Mouse (Mus musculus): ENCODE results near the gene Vmn1r206. TPM values are rescaled to one million over a fixed set of nuclear protein-coding genes. Genes with fewer than 3 reads are reported as not detected.
"Not testable (repeated sequence)": the region's sequence is repeated elsewhere in the genome, so short reads cannot be mapped to it uniquely, and the experiment has no call there.

Vmn1r206 gene
- not detected for total RNA-seq (2021)
- long read RNA-seq, experiment 1, result 0 reads
- long read RNA-seq, experiment 2, result 0 reads

- DNase-seq, result not testable (repeated sequence)
Measured at GRCm38 (mm10) chr13:22624151-22624550, at the start of gene Vmn1r206. Gene Vmn1r206, minus strand, starts transcription at chr13:22624251.

GRCm38 (mm10) chr13:22592900-22593299, 31.2 kb downstream of the Vmn1r206 start, which contains the start of gene Vmn1r205:
Gene Vmn1r205, minus strand, starts transcription at chr13:22593000.
- DNase-seq, result no peak

- DNase-seq, result not testable (repeated sequence)
Measured at GRCm38 (mm10) chr13:22583336-22583735, 40.7 kb downstream of the Vmn1r206 start.

GRCm38 (mm10) chr13:22574911-22575310, 49.1 kb downstream of the Vmn1r206 start:
- not testable (repeated sequence) for DNase-seq

Other genes starting within 250 kb of the Vmn1r206 start
- not detected for gene Vmn1r199, start 244.4 kb downstream of the Vmn1r206 start, total RNA-seq (2021)
- not detected for gene Vmn1r200, start 233.9 kb downstream of the Vmn1r206 start, total RNA-seq (2021)
- gene Vmn1r201, start 152.3 kb downstream of the Vmn1r206 start, total RNA-seq (2021), result not detected
- under 1 TPM; 0.07 TPM for gene Vmn1r202, start 118.9 kb downstream of the Vmn1r206 start, total RNA-seq (2021)
- gene Vmn1r203, start 106.1 kb downstream of the Vmn1r206 start, total RNA-seq (2021), result not detected
- gene Vmn1r204, start 71.1 kb downstream of the Vmn1r206 start, total RNA-seq (2021), result not detected
- not detected for gene Vmn1r205, start 31.3 kb downstream of the Vmn1r206 start, total RNA-seq (2021)
- not detected for gene Vmn1r207-ps, start 105.4 kb upstream of the Vmn1r206 start, total RNA-seq (2021)
- not detected for gene Vmn1r208, start 153.1 kb upstream of the Vmn1r206 start, total RNA-seq (2021)
- not detected for gene Vmn1r209, start 185.4 kb upstream of the Vmn1r206 start, total RNA-seq (2021)
- not detected for gene Vmn1r210, start 207.1 kb upstream of the Vmn1r206 start, total RNA-seq (2021)
- gene Vmn1r211, start 233.3 kb upstream of the Vmn1r206 start, total RNA-seq (2021), result not detected

Data from adrenal gland, postnatal 36 days (tissue).